30 mouse cellular contexts compared by ENCODE assay signal in genomic region chr5:96888396-96888795, GRCm38 (mm10).
"Had no signal": no experiment of that assay in that cellular context is flagged by ENCODE, and none has a peak within 500 bp of the region (broad histone marks: within the 10 kb centered on the region; RNA-seq: fewer than 3 reads in every experiment).

No protein-coding gene starts in this region.

- H3K36me3 ChIP-seq: heart, embryonic 13.5 days; heart, embryonic 15.5 days; hindbrain, embryonic 13.5 days; hindbrain, embryonic 15.5 days; kidney, embryonic 15.5 days; limb, embryonic 10.5 days; limb, embryonic 12.5 days; liver, embryonic 13.5 days; liver, embryonic 15.5 days had no signal

- H3K4me2 ChIP-seq: heart, embryonic 11.5 days; heart, embryonic 13.5 days; heart, embryonic 15.5 days; hindbrain, embryonic 13.5 days; hindbrain, embryonic 15.5 days; kidney, embryonic 15.5 days; limb, embryonic 12.5 days; liver, embryonic 11.5 days; liver, embryonic 13.5 days; liver, embryonic 15.5 days had no signal

- H3K27me3 ChIP-seq: heart, embryonic 13.5 days; heart, embryonic 15.5 days; hindbrain, embryonic 13.5 days; hindbrain, embryonic 15.5 days; kidney, embryonic 15.5 days; limb, embryonic 12.5 days; liver, embryonic 13.5 days; liver, embryonic 15.5 days had no signal

- H3K9ac ChIP-seq: heart, embryonic 13.5 days; heart, embryonic 15.5 days; hindbrain, embryonic 13.5 days; hindbrain, embryonic 15.5 days; kidney, embryonic 15.5 days; limb, embryonic 12.5 days; liver, embryonic 13.5 days; liver, embryonic 15.5 days had no signal

- H3K4me3 ChIP-seq: gastrocnemius, adult 2 months; heart, adult 2 months; heart, embryonic 13.5 days; heart, embryonic 15.5 days; hindbrain, embryonic 13.5 days; hindbrain, embryonic 15.5 days; kidney, embryonic 15.5 days; left cerebral cortex, adult 2 months; limb, embryonic 10.5 days; limb, embryonic 12.5 days; liver, embryonic 13.5 days; liver, embryonic 15.5 days had no signal

- H3K9me3 ChIP-seq: heart, embryonic 13.5 days; heart, embryonic 15.5 days; hindbrain, embryonic 13.5 days; hindbrain, embryonic 15.5 days; kidney, embryonic 15.5 days; limb, embryonic 10.5 days; limb, embryonic 12.5 days; liver, embryonic 13.5 days; liver, embryonic 15.5 days had no signal

- ATAC-seq: hindbrain, postnatal 0 days; intestine, embryonic 16.5 days had no signal

- H3K4me1 ChIP-seq: heart, embryonic 13.5 days; heart, embryonic 15.5 days; hindbrain, embryonic 13.5 days; hindbrain, embryonic 15.5 days; limb, embryonic 10.5 days; limb, embryonic 12.5 days had no signal

- H3K27ac ChIP-seq: gastrocnemius, adult 2 months; heart, adult 2 months; heart, embryonic 13.5 days; heart, embryonic 15.5 days; hindbrain, embryonic 13.5 days; hindbrain, embryonic 15.5 days; hindbrain, postnatal 0 days; kidney, embryonic 15.5 days; kidney, postnatal 0 days; left cerebral cortex, adult 2 months; limb, embryonic 10.5 days; limb, embryonic 12.5 days; liver, embryonic 13.5 days; liver, embryonic 15.5 days had no signal

- DNase-seq: gastrocnemius, adult 2 months; gastrocnemius, postnatal 10 days; gastrocnemius, postnatal 25 days; heart, adult 11 months; heart, adult 2 months; heart, postnatal 14 days; heart, postnatal 36 days; kidney, adult 11 months; kidney, adult 2 months; kidney, adult 9 months; kidney, postnatal 14 days; kidney, postnatal 36 days; layer of hippocampus, adult 9-11 months; layer of hippocampus, postnatal 36 days; liver; liver, embryonic 13.5 days had no signal
